Mouse (Mus musculus) gastrocnemius, postnatal 25 days (tissue): ENCODE measurements around the gene Ptov1. TPM values are rescaled to one million over a fixed set of nuclear protein-coding genes. Genes with fewer than 3 reads are reported as not detected.

Experiments
- DNase-seq: peaks from one replicate; pipeline ENCODE4 v3.0.0; 2022
- total RNA-seq, 2 experiments: library from RNA; stranded (reverse); gene quantifications; 1 replicate in 1 of 2; 2 replicates in 1 of 2; pipeline ENCODE4 v1.2.3; 2021

The Ptov1 gene
- total RNA-seq, 2 experiments from 2014 or later = 116 to 125 TPM

- no peak for DNase-seq
Observed at GRCm38 (mm10) chr7:44857905-44858304, 11.7 kb downstream of the Ptov1 start.

GRCm38 (mm10) chr7:44857042-44857552 is 12.5 kb downstream of the Ptov1 start, which contains the start of gene Pnkp:
TSS of gene Pnkp (plus strand) at chr7:44857139.
- peak; percentile 80 for DNase-seq

DNA sequence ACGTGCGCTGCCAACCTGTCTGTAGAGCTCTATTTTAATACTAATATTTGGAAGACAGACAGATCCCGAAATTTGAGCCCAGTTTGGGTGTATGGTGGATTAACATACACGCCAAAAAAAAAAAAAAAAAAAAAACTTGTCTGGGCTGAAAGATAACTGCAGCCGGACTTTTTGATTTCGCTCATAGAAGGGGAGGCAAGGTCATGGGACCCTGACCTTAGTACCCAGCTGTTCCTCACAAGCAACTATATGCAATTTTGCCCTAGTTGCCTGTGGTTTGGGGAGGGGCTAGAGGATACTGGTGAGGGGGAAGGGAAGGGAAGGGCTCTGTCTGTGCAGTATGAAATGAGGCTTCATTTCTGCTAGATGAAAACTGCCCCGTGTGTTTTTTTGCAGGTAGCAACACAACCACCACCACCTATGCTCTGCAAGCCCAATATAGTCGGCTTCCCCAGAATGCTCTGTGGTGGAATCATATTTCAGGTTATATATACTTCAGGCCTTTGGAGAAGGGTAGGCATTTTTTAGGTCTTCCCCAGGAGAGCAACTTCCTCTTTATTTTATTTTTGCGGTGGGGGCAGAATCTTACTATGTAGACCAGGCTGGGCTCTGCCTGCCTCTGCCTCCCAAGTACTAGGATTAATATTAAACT is 13.2 kb downstream of the Ptov1 start:
- DNase-seq = no peak

DNA sequence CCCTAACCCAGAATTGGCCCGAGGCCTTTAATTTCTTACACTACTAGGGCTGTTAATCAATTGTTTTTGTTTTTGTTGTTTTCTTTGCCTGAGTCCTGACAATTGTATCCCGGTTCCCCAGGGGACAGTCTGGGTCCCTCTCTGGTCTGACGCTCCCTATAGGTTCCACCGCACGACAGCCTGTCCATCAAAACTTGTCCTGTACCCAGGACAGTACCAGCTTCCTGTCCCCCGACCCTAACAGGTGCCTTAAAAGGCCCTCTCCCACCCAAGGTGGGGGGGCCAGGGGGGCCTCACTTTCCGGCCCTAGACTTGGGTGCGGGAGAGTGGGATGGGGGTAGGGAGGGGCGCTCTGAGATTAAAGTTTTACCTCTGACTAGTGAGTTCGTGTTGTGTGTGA is 14.6 kb downstream of the Ptov1 start:
- DNase-seq = no peak

DNA sequence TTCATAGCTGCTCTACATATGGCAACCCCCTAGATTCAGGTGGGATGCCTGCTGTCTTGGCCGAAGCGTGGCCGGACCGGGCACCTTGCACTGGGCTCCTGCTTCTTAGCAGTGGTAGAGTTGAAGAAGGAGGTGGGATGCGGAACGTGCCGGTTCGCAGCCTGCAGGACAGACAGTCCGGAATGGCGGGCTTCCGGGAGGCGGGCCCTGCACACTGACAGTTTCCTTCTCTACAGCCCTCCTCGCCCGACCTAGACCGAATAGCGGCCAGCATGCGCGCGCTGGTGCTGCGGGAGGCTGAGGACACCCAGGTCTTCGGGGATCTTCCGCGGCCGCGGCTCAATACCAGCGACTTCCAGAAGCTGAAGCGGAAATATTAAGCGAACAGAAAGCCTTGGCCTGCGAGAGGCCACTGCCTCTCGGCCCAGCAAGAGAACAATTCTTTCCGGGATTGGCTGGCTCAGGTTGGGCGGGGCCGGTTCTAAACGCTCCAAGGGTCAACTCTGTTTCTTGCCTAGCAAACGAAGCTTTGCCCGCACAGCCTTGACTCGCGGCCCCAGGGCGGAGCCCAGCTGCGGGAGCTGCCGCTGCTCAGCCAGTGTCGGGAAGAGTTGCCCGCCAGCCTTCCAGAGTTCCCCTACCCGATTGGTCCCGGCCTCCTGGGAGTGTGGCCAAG is 15.1 kb downstream of the Ptov1 start:
- peak; percentile 87 for DNase-seq

DNA sequence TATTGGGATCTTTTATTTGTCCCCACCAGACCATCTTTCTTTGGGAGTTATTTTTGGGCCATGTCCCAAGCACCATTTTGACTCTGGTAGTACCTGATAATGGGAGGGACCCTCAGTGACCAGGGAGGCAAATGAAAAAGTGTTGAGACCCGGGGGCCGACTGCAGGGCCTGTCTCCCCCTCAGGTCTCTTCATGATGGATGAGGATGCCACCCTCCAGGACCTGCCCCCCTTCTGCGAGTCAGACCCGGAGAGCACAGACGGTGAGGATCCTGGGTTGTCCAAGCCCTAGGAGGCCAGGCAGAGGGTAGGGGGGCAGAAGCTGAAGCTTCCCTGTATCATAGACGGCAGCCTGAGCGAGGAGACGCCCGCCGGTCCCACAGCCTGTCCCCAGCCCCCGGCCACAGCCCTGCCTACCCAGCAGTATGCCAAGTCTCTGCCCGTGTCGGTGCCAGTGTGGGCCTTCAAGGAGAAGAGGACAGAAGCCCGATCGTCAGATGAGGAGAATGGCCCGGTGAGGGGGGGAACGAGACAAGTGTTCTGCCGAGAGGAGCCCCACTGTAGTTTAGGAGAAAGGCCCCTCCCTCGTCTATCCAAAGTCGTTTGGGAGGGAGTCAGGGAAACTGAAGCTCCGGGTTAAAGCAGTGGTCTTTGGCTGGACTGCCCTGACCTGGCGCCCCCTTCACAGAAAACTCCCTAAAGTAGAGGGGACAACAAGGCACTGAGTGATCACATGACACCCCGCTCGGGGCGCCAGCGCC is 15.8 kb downstream of the Ptov1 start:
- no peak for DNase-seq

GRCm38 (mm10) chr7:44853065-44853464 is 16.5 kb downstream of the Ptov1 start:
- no peak for DNase-seq

DNA sequence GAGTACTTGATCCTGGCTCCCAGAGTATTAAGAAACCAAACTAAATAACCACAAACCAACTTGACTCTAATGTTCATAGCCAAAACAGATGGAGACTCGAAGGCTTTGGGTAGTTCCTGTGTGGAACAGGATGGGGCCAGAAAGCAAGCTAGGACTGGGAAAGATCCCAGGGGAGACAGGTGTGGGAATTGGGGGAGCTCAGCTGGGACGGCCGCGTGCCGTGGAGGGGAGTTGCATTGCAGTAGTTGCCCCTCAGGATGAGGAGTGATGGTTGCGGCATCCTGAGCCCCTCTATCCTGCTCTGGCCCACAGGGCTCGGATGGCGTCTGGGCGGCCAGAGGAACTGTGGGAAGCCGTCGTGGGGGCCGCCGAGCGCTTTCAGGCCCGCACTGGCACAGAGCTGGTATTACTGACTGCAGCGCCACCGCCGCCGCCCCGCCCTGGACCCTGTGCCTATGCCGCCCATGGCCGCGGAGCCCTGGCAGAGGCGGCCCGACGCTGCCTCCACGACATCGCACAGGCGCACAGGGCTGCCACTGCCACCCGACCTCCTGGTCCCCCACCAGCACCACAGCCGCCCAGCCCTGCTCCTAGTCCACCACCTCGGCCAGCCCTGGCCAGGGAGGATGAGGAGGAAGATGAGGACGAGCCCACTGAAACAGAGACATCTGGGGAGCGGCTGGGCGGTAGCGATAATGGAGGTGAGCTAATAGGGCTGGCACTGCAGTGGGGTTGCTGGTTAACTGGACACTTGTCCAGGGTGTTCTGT is 17.1 kb downstream of the Ptov1 start:
- no peak for DNase-seq

GRCm38 (mm10) chr7:44851625-44852234 is 17.9 kb downstream of the Ptov1 start:
- DNase-seq = no peak

DNA sequence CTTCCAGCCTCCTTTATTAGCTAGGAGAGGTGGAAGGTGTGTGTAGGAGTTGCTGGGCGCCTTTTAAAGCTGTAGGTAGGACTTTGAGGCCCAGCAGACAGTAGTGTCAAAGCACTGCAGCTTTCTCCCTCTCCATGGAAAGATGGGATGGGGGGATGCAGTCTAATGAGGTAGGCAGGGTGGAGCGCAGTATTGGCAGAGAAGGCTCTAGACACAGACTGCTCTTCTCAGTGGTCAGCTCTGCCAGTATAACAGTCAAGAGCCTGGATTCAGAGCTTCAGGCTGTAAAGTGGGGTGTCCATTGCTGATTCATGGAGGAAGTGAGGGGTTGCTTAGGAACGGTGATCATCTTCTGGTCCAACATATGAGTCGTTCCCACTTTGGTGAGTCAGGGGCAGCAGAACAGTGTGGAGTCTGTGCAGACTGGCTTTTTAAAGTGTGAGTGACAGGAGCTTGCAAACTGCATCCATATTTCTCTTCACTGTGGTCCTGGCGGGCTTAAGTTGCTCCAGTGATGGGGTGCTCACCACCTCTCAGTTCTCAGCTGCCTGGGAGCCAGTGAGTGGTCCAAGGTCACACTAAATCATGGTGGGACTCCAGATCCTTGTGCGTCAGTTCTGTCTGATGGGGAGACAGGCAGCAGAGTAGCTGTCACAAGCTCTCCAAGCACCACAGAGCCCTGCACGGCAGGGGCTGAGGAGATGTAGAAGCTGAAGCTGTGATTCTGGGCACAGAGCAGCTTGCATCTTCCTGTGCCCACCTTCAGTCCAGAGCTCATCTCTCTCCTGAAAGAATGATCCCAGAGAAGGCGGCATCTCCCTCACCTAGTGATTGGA is 18.6 kb downstream of the Ptov1 start:
- no peak for DNase-seq

GRCm38 (mm10) chr7:44850146-44850545 is 19.4 kb downstream of the Ptov1 start:
- DNase-seq = peak; percentile 81

DNA sequence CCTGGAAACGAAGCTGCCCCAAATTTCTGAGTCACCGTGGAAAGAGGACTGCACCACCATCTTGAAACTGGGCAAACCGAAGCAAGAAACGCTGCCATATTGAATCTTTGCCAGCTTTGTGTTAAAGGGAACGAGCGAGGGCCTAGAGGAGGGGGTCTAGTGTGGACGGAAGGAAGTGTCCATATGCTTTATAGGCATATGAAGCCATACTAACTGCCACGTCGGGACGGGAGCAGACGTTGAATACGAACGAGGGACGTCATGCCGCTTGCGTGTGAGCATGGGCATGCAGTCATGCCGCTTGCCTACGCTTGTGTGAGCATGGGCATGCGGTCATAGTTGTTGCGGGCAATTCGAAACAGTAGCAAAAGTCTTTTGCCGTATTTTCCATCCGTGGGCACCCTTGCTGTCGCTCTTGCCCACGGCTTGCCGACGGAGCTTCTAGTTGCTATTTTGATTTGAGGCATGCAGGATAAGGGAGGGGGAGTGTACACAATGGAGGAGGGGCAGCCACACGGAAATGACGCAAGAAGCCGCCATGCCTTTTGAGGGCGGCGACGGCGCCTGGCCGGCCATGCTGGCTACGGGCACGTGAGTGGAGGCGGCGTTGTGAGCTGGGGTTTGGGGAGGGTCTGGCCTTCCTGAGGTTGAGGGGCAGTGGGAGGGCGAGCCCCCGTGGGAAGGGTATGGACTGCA is 20.0 kb downstream of the Ptov1 start:
- peak; percentile 90 for DNase-seq

DNA sequence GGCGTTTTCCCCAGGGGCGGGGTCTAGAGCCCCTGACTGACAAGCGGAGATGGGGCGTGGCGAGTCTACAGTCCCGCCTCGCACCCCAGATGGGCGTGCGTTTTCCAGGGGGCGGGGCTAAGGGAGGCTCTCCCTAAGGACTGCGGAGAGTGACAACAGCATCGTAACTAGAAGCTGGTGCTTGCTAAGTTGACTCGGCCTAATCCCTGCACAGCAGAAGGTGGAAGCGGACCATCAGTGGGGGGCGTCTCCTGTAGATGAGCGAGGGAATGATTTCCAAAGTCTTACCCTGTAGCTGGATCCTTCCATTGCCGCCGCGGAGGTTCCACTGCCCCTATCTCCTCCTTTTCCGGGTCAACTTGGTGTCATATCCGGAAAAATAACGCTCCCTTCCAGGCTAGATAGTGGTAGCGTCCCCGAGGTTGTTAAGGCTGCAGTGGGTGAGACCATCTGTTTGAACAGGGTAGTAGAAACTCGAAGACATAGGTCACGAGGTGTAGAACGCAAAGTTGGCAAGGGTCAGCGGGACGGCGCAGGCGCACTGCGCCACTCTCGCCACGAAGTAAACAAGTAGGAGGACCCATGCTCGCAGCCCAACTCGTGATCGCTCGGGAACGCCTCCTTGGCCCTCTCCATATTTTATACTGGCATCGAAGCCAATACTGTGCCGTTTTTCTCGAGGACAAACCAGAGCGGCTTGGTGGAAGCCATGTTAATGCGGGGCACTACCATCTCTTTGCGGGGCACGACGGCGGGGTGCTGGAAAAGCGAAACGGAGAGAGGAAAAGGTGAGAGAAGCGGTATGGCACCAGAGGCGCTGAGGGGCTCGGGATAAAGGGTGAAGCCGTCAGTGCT is 20.8 kb downstream of the Ptov1 start, which contains the start of the genes Akt1s1 and Tbc1d17:
Gene Akt1s1, plus strand, starts transcription at position 431 of the 855 bp plus-strand sequence.
Gene Tbc1d17, minus strand, starts transcription at position 519 of the 855 bp plus-strand sequence.
- peak; percentile 100 for DNase-seq

DNA sequence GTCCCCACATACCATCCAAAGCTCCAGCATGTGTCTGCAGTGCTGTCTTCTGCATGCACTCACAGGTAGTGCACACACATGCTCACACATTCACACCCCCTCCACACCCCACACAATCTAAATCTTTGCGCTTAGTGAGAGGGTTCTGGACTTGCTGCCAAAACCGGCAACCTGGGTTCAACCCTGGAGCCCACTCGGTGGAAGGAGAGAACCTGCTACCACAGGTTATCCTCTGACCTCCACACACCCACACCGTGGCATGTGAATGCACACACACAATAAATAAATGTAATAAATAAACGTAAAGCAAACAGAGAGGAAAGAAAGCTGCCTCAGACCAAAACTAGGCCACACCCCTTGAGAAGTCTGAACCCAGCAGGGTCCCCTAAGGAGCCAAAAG is 21.8 kb downstream of the Ptov1 start:
- DNase-seq = no peak

DNA sequence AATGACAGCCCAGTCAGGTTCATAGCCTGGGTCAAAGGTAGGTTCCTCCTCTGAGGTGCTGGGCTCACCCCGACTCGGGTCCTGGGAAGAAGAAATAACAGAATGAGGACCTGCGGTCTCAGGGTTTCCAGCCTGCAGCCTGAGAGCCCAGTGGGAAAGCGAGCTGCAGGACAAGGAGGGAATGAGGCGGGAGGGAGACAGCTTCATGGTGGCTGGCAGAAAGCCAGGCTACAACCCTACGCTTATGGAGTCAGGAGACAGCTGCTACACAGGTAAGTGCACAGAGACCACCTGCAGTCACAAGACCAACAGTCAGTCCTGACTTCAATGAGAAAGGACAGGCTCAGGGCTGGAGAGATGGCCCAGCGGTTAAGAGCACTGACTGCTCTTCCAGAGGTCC is 22.8 kb downstream of the Ptov1 start:
- DNase-seq = no peak

DNA sequence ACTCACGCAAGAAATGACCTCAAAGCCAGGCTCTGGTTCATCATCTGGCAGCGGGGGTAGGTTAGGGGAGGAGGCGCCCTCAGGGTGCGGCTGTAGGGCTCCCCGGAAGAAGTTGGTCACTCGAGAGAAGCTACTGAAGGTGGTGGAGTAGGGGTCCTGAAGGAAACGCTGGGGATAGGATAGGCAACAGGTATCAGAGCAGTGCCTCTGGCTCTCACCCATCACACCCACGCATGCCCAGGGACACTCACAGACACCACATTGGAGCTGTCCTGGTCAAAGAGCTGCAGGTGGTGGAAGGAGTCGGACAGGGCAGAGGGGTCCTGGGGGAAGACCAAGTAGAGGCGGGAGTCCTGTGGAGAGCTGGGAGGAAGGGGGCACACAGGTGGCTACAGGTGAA is 24.6 kb downstream of the Ptov1 start:
- DNase-seq = no peak

DNA sequence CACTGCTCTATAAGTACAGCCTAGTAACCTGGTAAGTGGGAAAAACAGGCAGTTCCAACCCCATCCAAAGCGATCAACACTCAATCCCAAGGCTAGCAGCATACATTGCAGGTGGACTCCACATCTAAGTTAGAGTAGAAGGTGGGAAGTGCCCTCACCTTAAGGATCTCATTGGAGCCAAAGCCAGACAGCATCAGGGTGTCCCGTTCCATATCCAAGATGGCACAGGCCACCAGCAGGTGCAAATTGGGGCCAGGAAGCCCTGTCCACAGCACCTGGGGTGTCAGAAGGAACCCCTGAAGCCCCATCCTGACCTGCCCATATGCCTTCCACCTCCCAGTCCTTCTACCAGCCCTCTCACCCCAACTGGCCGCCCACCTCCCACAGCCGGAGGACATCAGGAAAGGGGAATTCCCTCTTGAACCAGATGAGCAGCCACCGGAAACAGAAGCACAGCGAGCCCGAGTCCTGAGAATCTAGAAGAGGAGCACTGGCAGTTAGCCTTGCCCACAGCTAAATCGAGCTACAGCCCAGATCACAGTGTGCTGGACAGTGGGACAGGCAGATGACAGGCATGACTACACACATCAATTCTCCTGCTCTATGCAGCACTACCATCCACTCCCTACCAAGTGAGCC is 27.6 kb downstream of the Ptov1 start:
- DNase-seq = no peak

GRCm38 (mm10) chr7:44840426-44840825 is 29.2 kb downstream of the Ptov1 start:
- no peak for DNase-seq
